Mouse (Mus musculus) subcutaneous adipose tissue, adult 2 months (tissue): ENCODE data around the gene Palm. TPM values are rescaled to one million over a fixed set of nuclear protein-coding genes. Genes with fewer than 3 reads are reported as not detected.

Source experiments
- polyA plus RNA-seq: library from polyadenylated mRNA; depleted of rRNA; stranded (reverse); fragments of >200 nt; gene quantifications from 2 replicates; pipeline ENCODE4 v1.2.3, GENCODE M21; 2012; ENCODE audit warnings: low replicate concordance; rRNA removed

Gene Palm
- 79.5 and 127 TPM in 2 replicates for polyA plus RNA-seq

GRCm38 (mm10) chr10:79793051-79793737 lies at the start of gene Palm:
Gene Palm, plus strand, starts transcription at chr10:79793572.

GRCm38 (mm10) chr10:79745898-79746773 lies 47.2 kb upstream of the Palm start, which contains the start of gene Polrmt:
Gene Polrmt, minus strand, starts transcription at chr10:79746581.

GRCm38 (mm10) chr10:79754856-79755516 lies 38.4 kb upstream of the Palm start, which contains the start of gene Fgf22:
Gene Fgf22, plus strand, starts transcription at chr10:79755076.

GRCm38 (mm10) chr10:79766508-79767325 lies 26.7 kb upstream of the Palm start, which contains the start of gene Rnf126:
Gene Rnf126, minus strand, starts transcription at chr10:79766952.

GRCm38 (mm10) chr10:79777103-79777531 lies 16.3 kb upstream of the Palm start, which contains the start of gene Fstl3:
Gene Fstl3, plus strand, starts transcription at chr10:79777272.

GRCm38 (mm10) chr10:79790861-79791260 lies 2.5 kb upstream of the Palm start, which contains the start of gene Prss57:
Gene Prss57, minus strand, starts transcription at chr10:79790961.

GRCm38 (mm10) chr10:79820782-79821181 lies 27.4 kb downstream of the Palm start, which contains the start of gene Misp:
Gene Misp, plus strand, starts transcription at chr10:79820989.

GRCm38 (mm10) chr10:79853860-79854795 lies 60.8 kb downstream of the Palm start, which contains the start of gene Ptbp1:
Gene Ptbp1, plus strand, starts transcription at chr10:79854427.

Other genes with a start within 250 kb of the Palm start
- 50.2 and 106 TPM in 2 replicates for gene Mier2, start 238.4 kb upstream of the Palm start, polyA plus RNA-seq
- not detected in 2 replicates for gene Theg, start 206.2 kb upstream of the Palm start, polyA plus RNA-seq
- gene C2cd4c, start 179.5 kb upstream of the Palm start, polyA plus RNA-seq, result 0.11 and 0.67 TPM in 2 replicates
- gene Shc2, start 155.7 kb upstream of the Palm start, polyA plus RNA-seq, result 11.9 and 35.3 TPM in 2 replicates
- not detected in 2 replicates for gene Odf3l2, start 147.8 kb upstream of the Palm start, polyA plus RNA-seq
- gene Madcam1, start 129.0 kb upstream of the Palm start, polyA plus RNA-seq, result 0.35 and 0.63 TPM in 2 replicates
- gene Tpgs1, start 124.2 kb upstream of the Palm start, polyA plus RNA-seq, result 53.3 and 65.9 TPM in 2 replicates
- gene Cdc34, start 111.4 kb upstream of the Palm start, polyA plus RNA-seq, result 199 and 244 TPM in 2 replicates
- 0.96 and 1.0 TPM in 2 replicates for gene Gzmm, start 104.6 kb upstream of the Palm start, polyA plus RNA-seq
- 629 and 760 TPM in 2 replicates for gene Bsg, start 89.1 kb upstream of the Palm start, polyA plus RNA-seq
- gene Hcn2, start 76.9 kb upstream of the Palm start, polyA plus RNA-seq, result 2.0 and 3.2 TPM in 2 replicates
- 53.4 and 66.9 TPM in 2 replicates for gene Polrmt, start 47.0 kb upstream of the Palm start, polyA plus RNA-seq
- 0.26 TPM in 1 of 2 replicates, not detected in the other for gene Fgf22, start 38.5 kb upstream of the Palm start, polyA plus RNA-seq
- 70.2 and 152 TPM in 2 replicates for gene Rnf126, start 26.6 kb upstream of the Palm start, polyA plus RNA-seq
- 48.7 and 48.9 TPM in 2 replicates for gene Fstl3, start 16.3 kb upstream of the Palm start, polyA plus RNA-seq
- gene Prss57, start 2.6 kb upstream of the Palm start, polyA plus RNA-seq, result 0.17 and 0.19 TPM in 2 replicates
- gene Misp, start 27.4 kb downstream of the Palm start, polyA plus RNA-seq, result 0.53 and 9.3 TPM in 2 replicates
- 143 and 437 TPM in 2 replicates for gene Ptbp1, start 60.9 kb downstream of the Palm start, polyA plus RNA-seq
- 9.6 and 15.2 TPM in 2 replicates for gene Prtn3, start 80.9 kb downstream of the Palm start, polyA plus RNA-seq
- 32.9 and 40.1 TPM in 2 replicates for gene Plppr3, start 81.1 kb downstream of the Palm start, polyA plus RNA-seq
- gene Elane, start 92.7 kb downstream of the Palm start, polyA plus RNA-seq, result 1.6 and 3.3 TPM in 2 replicates
- 21,080 and 31,020 TPM in 2 replicates for gene Cfd, start 97.3 kb downstream of the Palm start, polyA plus RNA-seq
- gene Med16, start 115.4 kb downstream of the Palm start, polyA plus RNA-seq, result 55.6 and 79.3 TPM in 2 replicates
- gene Gm26602, start 117.3 kb downstream of the Palm start, polyA plus RNA-seq, result not detected in 2 replicates
- 9.9 and 10.5 TPM in 2 replicates for gene Kiss1r, start 123.4 kb downstream of the Palm start, polyA plus RNA-seq
- gene R3hdm4, start 127.6 kb downstream of the Palm start, polyA plus RNA-seq, result 145 and 176 TPM in 2 replicates
- 3.0 and 9.3 TPM in 2 replicates for gene Arid3a, start 133.5 kb downstream of the Palm start, polyA plus RNA-seq
- gene Wdr18, start 166.6 kb downstream of the Palm start, polyA plus RNA-seq, result 46.4 and 57.2 TPM in 2 replicates
- gene Grin3b, start 177.1 kb downstream of the Palm start, polyA plus RNA-seq, result 0.10 and 0.13 TPM in 2 replicates
- gene Tmem259, start 190.8 kb downstream of the Palm start, polyA plus RNA-seq, result 273 and 278 TPM in 2 replicates
- 63.8 and 191 TPM in 2 replicates for gene Cnn2, start 195.0 kb downstream of the Palm start, polyA plus RNA-seq
- 15.1 and 17.4 TPM in 2 replicates for gene Abca7, start 202.9 kb downstream of the Palm start, polyA plus RNA-seq
- 32.7 and 52.3 TPM in 2 replicates for gene Arhgap45, start 223.1 kb downstream of the Palm start, polyA plus RNA-seq
- gene Polr2e, start 246.2 kb downstream of the Palm start, polyA plus RNA-seq, result 154 and 220 TPM in 2 replicates